Mouse (Mus musculus): ENCODE measurements around the gene Ccdc32.
A peak's percentile ranks its signal among the peaks of the same experiment; 100 is the strongest.

Ccdc32 gene

DNA sequence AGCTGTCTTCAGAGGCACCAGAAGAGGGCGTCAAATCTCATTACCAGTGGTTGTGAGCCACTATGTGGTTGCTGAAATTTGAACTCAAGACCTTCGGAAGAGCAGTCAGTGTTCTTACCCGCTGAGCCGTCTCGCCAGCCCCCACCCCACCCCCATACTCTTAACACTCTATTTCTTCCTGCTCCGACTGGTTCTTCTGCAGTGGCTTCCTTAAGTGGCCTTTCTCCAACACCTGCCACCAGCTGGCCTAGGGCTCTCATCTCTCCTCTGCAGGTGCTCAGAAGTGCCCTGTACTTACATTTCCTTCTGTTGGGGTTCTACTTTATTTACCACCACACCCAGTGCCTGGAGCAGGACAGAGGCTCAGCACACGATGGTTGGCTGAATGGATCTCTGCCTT is 14.2 kb downstream of the Ccdc32 start:
- DNase-seq: peak; percentile 46 to 52

- DNase-seq: no peak
Measured at GRCm38 (mm10) chr2:119009376-119009775, 19.8 kb downstream of the Ccdc32 start.

DNA sequence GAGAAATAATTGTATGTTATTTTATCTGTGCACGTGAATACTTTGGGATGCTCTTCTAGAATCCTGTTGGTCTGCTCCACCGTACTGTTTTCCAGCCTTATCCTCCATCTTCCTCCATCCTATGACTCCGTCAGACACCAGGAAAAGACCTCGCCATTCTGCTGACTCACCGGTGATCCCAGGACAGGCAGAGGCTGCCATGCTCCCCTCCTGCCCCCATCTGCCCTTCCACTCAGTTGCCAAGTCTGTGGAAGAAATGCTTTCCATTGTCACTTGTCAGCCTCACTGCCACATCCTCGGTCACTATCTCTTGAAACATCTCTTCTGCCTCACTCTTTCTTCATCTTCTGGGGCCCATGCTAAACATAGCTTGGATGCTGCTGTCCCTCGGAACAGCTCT is 22.3 kb downstream of the Ccdc32 start:
- no peak for DNase-seq

DNA sequence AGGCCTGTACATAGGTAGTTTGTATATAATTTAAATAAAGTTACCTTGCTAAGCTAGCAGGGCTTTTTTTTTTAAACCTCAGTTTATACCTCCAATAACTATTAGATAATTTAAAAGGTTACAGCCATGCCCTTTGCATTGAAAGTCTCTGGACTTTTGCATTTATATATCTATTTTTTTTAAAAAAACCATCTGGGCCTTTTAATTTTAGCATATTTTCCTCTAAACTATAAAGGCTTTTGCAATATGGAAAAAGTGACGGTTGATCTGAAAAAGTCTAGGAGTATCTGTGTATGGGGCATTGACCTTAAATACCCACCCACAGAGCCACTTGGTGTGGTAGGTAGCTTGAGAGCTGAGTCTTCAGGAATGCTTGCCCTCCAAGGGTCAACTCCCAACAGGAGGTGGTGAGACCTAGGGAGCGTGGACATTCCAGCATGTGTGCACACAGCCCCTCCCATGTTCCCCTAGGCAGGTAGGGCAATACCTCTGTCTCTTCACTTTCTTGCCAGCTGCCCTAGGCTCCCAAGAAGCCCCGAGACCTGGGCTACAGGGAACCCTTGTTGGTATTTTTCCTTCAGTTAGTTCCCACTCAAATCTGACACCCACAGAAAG is 30.1 kb downstream of the Ccdc32 start:
- DNase-seq: no peak

GRCm38 (mm10) chr2:118998115-118998866 is 30.9 kb downstream of the Ccdc32 start:
- no peak for DNase-seq

GRCm38 (mm10) chr2:118996798-118997105 is 32.4 kb downstream of the Ccdc32 start:
- DNase-seq: no peak

GRCm38 (mm10) chr2:118995919-118996797 is 33.0 kb downstream of the Ccdc32 start:
- no peak for DNase-seq

- no peak for DNase-seq
Measured at GRCm38 (mm10) chr2:118995490-118995889, 33.7 kb downstream of the Ccdc32 start.

DNA sequence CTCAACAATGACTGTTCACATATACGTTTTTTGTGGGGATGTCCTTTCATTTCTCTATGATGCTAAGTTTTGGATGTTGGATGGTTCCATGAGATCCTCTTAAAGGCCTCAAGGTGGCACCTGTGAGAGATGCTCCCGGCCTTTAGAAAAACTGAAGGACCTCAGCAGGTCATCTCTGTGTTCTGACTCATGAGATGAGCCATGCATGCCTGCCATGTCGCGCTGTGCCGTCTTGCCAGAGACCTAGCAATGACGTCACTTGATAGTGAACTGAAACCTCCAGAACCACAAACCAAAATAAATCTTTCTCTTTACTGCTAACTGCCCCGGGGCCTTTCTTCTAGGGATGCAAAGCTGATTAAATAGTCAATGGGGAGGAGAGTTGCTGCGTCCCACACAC is 45.4 kb downstream of the Ccdc32 start:
- no peak for DNase-seq

- no peak for DNase-seq
Measured at GRCm38 (mm10) chr2:118980841-118981240, 48.4 kb downstream of the Ccdc32 start.

- DNase-seq: no peak
Measured at GRCm38 (mm10) chr2:118978064-118978463, 51.1 kb downstream of the Ccdc32 start.

GRCm38 (mm10) chr2:118976941-118977340 is 52.3 kb downstream of the Ccdc32 start:
- DNase-seq: no peak

DNA sequence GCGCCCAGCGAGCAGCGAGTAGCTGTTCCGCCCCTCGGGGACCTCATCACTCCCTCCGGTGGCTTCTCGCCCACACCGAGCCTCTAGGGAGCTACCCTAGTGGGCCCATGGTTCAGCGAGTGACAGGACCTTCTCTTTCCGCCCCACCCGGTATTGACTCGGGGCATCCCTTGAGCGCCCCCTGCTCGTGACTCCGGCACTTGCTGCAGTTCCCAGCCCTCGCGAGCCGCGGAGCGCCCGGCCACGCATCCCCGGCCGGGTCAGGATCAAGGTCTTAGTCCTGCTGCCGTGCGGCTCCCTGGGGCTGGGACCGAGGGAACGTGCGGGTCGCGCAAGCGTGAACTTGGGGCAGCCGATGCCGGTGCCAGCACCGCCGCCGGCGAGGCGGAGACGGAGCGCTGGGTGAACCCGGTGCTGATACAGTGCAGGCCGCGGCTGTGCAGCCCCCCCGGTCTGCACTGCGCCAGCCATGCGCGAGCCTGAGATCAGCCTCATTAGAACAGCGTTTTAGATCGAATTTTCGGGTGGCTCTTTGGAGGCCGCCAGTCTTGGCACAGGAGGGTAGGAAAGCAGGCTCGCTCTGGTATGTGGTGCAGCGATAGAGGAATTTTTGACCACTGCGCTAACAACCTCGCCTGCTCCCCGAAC is 52.8 kb downstream of the Ccdc32 start:
- peak; percentile 87 to 91 for DNase-seq

DNA sequence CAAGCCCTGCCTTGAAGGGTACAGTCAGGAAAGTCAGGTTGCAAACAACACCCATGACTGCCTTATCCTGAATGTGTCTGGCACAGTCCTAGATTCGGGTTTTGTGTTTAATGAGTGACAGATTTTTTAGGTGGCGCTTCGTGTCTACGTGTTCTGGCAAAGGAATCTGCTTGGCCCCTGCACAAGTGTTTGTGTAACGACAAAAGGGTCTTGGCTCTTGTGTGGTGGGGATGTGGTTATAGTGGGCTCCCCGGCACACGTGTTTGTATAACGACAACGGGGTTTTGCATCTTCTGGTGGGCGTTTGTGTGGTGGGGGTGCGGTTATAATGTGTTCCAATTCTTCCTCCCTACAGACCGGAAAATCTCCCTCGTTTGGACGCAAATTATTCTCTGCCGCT is 53.3 kb downstream of the Ccdc32 start:
- no peak for DNase-seq

DNA sequence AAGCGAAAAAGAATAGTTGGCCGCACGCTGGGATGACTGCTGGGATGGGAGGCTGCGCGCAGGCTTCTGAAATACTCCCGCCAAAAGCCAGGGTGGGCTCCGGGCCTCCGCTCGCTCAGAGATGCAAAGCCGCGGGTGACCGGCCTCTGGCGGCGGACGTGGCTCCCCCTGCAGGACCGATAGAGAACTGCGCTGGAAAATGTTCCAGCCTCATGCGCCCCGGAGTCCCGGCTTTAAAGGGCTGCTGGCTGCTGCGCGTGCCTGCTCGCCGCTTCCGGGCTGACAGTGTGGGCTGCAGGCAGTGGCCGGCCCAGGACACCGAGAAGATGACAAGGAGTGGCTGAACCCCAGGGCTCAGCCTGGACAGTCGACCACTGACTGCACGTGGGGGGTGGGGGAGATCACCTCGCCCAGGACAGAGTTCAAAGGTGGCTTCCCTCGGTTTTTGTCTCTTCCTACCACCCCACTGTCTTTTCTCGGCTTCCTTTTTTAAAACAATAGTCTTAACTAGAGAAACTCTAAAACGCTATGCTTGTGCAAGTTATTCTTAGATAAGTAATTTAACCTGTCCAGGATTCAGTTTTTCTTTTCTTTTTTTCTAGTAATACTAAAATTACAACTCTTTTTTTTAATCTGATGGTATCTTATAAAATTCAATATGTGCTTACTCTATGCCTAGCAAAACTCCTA is 56.4 kb downstream of the Ccdc32 start:
- DNase-seq: peak; percentile 82 to 83

DNA sequence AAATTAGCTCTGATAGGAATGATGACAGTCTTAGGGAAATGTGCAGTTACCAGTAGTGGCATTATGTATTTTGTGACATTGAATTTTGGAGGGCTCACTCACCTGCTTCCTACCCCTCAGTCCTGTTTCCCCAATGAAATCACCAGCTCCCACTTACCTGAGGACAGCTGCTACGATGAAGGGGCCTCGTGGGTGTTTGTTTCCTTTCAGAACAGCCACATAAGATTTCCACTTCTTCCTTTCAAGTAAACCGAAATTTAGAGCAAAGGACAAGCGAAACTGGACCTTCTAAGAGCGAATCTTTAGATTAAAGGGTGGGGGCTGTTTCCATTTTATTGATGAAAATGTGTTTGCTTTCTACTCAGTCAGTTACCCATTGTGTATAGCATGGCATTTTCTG is 57.1 kb downstream of the Ccdc32 start:
- no peak for DNase-seq

DNA sequence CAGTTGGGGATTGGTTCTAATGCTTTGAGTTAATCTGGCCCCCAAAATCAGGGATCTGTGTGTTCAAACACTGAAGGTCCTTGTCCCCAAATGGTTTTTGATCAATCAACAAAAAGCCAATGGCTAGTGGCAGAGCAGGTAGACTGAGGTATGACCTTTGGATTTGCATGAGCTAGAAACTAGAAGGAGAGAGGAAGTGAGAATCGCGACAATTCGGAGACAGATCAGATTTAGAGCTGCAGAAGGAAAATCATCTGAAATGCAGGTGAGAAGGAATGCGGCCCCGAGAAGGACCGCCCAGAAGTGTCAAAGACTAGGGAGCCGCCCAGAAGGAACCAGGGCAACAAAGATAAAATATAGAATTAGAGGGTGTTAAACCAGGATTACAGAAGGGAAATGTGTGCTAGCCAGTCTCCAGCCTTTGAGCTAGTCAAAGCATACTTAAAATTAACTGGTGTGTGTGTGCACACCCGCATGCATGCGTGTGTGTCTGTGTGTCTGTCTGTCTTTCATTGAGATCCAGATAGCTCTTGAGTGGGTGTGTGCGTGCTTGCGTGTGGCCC is 59.5 kb downstream of the Ccdc32 start:
- no peak for DNase-seq
